11 mouse cellular contexts compared by ENCODE assay signal in genomic region chr15:30515425-30515824, GRCm38 (mm10).
DNase-seq lines count a peak whose midpoint lies in the region; ATAC-seq and TF ChIP-seq lines count a peak whose summit lies in the region.
"Had no signal": no experiment of that assay in that cellular context is flagged by ENCODE, and none has a peak within 500 bp of the region (broad histone marks: within the 10 kb centered on the region; RNA-seq: fewer than 3 reads in every experiment).

No protein-coding gene starts in this region.

- no peak overlapping the region for H3K27ac ChIP-seq in hindbrain, embryonic 11.5 days (ENCODE audit: low read depth, low read length)
- no peak overlapping the region for H3K27ac ChIP-seq in hindbrain, embryonic 10.5 days
- H3K27ac ChIP-seq in neural tube, embryonic 15.5 days (replicated peaks) = 0 out of 2 replicates have a peak overlapping the region, but pooled peaks have one; percentile 23
- H3K27ac ChIP-seq in stomach, postnatal 0 days (replicated peaks) = no peak overlapping the region
- H3K27ac ChIP-seq: hindbrain, embryonic 15.5 days had no signal

- H3K4me1 ChIP-seq in hindbrain, embryonic 11.5 days (replicated peaks; ENCODE audit: control insufficient read depth, insufficient read depth, low read length) = peaks cover 4% of the 10 kb centered on the region
- H3K4me1 ChIP-seq in hindbrain, embryonic 10.5 days (replicated peaks) = peaks cover 26% of the 10 kb centered on the region
- peaks cover 12% of the 10 kb centered on the region; the same call in 1 of the 2 replicates for H3K4me1 ChIP-seq in neural tube, embryonic 15.5 days
- no peaks in the 10 kb centered on the region for H3K4me1 ChIP-seq in stomach, postnatal 0 days (replicated peaks; ENCODE audit: control insufficient read depth, insufficient read depth)

- no peak for TF ChIP-seq CTCF in stomach, postnatal 0 days (IDR thresholded peaks at IDR 0.05; ENCODE audit: low read depth)

- no peaks in the 10 kb centered on the region for H3K9me3 ChIP-seq in hindbrain, embryonic 11.5 days (ENCODE audit: control insufficient read depth, low read length)
- H3K9me3 ChIP-seq in hindbrain, embryonic 10.5 days = no peaks in the 10 kb centered on the region
- H3K9me3 ChIP-seq in neural tube, embryonic 15.5 days (replicated peaks) = no peaks in the 10 kb centered on the region
- no peaks in the 10 kb centered on the region for H3K9me3 ChIP-seq in stomach, postnatal 0 days (ENCODE audit: control insufficient read depth, low read length)
- H3K9me3 ChIP-seq: G1E; hindbrain, embryonic 15.5 days had no signal

- no peak for ATAC-seq in hindbrain, embryonic 11.5 days (ENCODE audit: low FRiP score)
- no peak for ATAC-seq in neural tube, embryonic 15.5 days (ENCODE audit: low FRiP score)
- no peak for ATAC-seq in stomach, postnatal 0 days (ENCODE audit: low FRiP score, low TSS enrichment)

- 59% methylated on average over 4 of the region's 4 CpGs for WGBS in hindbrain, embryonic 11.5 days
- 59% methylated on average over 4 of the region's 4 CpGs for WGBS in hindbrain, embryonic 10.5 days
- 60% methylated on average over 4 of the region's 4 CpGs for WGBS in neural tube, embryonic 15.5 days
- WGBS in stomach, postnatal 0 days = 75% methylated on average over 4 of the region's 4 CpGs

- DNase-seq in adrenal gland, postnatal 10 days = peak; percentile 2
- DNase-seq in adrenal gland, adult 8-10 months = no peak
- DNase-seq in hindbrain, embryonic 11.5 days (ENCODE audit: low spot score) = peak; percentile 1
- no peak for DNase-seq in hindbrain, embryonic 10.5 days (ENCODE audit: low spot score)
- peak; percentile 8 for DNase-seq in right cerebral cortex, postnatal 14 days
- no peak for DNase-seq in right cerebral cortex, postnatal 36 days (ENCODE audit: low spot score in 2 of 2)
- DNase-seq in stomach, postnatal 0 days (ENCODE audit: low spot score) = no peak
- DNase-seq: thymus, postnatal 4 days had no signal

- H3K4me2 ChIP-seq in hindbrain, embryonic 11.5 days (replicated peaks; ENCODE audit: low read depth, low read length) = no peak overlapping the region
- no peak overlapping the region for H3K4me2 ChIP-seq in neural tube, embryonic 15.5 days
- no peak overlapping the region for H3K4me2 ChIP-seq in stomach, postnatal 0 days (replicated peaks; ENCODE audit: low read depth)
- H3K4me2 ChIP-seq: hindbrain, embryonic 15.5 days had no signal

- no peak overlapping the region for H3K4me3 ChIP-seq in hindbrain, embryonic 11.5 days (ENCODE audit: low read depth, low read length)
- no peak overlapping the region for H3K4me3 ChIP-seq in hindbrain, embryonic 10.5 days
- no peak overlapping the region for H3K4me3 ChIP-seq in neural tube, embryonic 15.5 days (replicated peaks)
- no peak overlapping the region for H3K4me3 ChIP-seq in stomach, postnatal 0 days (ENCODE audit: low read depth, low read length)
- H3K4me3 ChIP-seq: hindbrain, embryonic 15.5 days had no signal

- no peak overlapping the region for H3K9ac ChIP-seq in hindbrain, embryonic 11.5 days (ENCODE audit: low read depth, low read length)
- H3K9ac ChIP-seq in neural tube, embryonic 15.5 days (replicated peaks) = no peak overlapping the region
- H3K9ac ChIP-seq in stomach, postnatal 0 days (ENCODE audit: low read length) = no peak overlapping the region
- H3K9ac ChIP-seq: hindbrain, embryonic 15.5 days had no signal

- no peaks in the 10 kb centered on the region for H3K27me3 ChIP-seq in hindbrain, embryonic 11.5 days (ENCODE audit: control insufficient read depth, insufficient read depth, low read length)
- no peaks in the 10 kb centered on the region for H3K27me3 ChIP-seq in hindbrain, embryonic 10.5 days (ENCODE audit: insufficient read depth, poor library complexity, severe bottlenecking)
- no peaks in the 10 kb centered on the region for H3K27me3 ChIP-seq in neural tube, embryonic 15.5 days (replicated peaks)
- no peaks in the 10 kb centered on the region for H3K27me3 ChIP-seq in stomach, postnatal 0 days (ENCODE audit: control insufficient read depth, insufficient read depth, low read length)
- H3K27me3 ChIP-seq: hindbrain, embryonic 15.5 days had no signal

- TF ChIP-seq EP300 in stomach, postnatal 0 days (optimal IDR thresholded peaks at IDR 0.05) = no peak

- H3K36me3 ChIP-seq in hindbrain, embryonic 11.5 days (ENCODE audit: control insufficient read depth, insufficient read depth, low read length) = no peaks in the 10 kb centered on the region
- no peaks in the 10 kb centered on the region for H3K36me3 ChIP-seq in hindbrain, embryonic 10.5 days
- no peaks in the 10 kb centered on the region for H3K36me3 ChIP-seq in neural tube, embryonic 15.5 days
- no peaks in the 10 kb centered on the region for H3K36me3 ChIP-seq in stomach, postnatal 0 days (ENCODE audit: control insufficient read depth, insufficient read depth, low read length)
- H3K36me3 ChIP-seq: G1E; hindbrain, embryonic 15.5 days had no signal

Comparison
In these comparisons a context has a peak if more than half of its experiments do, and no peak if none do; other contexts are left out.
1. DNase-seq: peak in adrenal gland, postnatal 10 days (single experiment), hindbrain, embryonic 11.5 days (single experiment) and right cerebral cortex, postnatal 14 days (single experiment); none in adrenal gland, adult 8-10 months (single experiment), hindbrain, embryonic 10.5 days (single experiment), right cerebral cortex, postnatal 36 days (0 of 2) and stomach, postnatal 0 days (single experiment).